Mouse (Mus musculus) megakaryocyte, adult 5-6 weeks (primary cell): ENCODE measurements around the gene Pinlyp. TPM values are rescaled to one million over a fixed set of nuclear protein-coding genes. Genes with fewer than 3 reads are reported as not detected.
"Not testable (repeated sequence)": the region's sequence is repeated elsewhere in the genome, so short reads cannot be mapped to it uniquely, and the experiment has no call there.

Experiments
- ATAC-seq: 2 replicates; pipeline ENCODE4 v1.8.0; 2016; ENCODE audit warnings: mild to moderate bottlenecking, inconsistent platforms; ENCODE audit not compliant: poor library complexity, severe bottlenecking
- total RNA-seq, 2 experiments: library from RNA; stranded (forward) in 1 of 2; stranded (reverse) in 1 of 2; fragments of 153-499, 151-499 nt in 1 of 2; fragments of 221-1000, 200-1000 nt in 1 of 2; gene quantifications; 2 replicates each; pipeline versions ENCODE4 v1.2.3 to v1.2.4; 2015 to 2017

Gene Pinlyp
- total RNA-seq, 2 experiments from 2014 or later = not detected

GRCm38 (mm10) chr7:24528861-24529260, 17.1 kb downstream of the Pinlyp start:
- ATAC-seq = no peak

- no peak for ATAC-seq
Measured at GRCm38 (mm10) chr7:24525686-24526420, 20.1 kb downstream of the Pinlyp start.

GRCm38 (mm10) chr7:24524978-24525377, 20.9 kb downstream of the Pinlyp start:
- no peak for ATAC-seq

DNA sequence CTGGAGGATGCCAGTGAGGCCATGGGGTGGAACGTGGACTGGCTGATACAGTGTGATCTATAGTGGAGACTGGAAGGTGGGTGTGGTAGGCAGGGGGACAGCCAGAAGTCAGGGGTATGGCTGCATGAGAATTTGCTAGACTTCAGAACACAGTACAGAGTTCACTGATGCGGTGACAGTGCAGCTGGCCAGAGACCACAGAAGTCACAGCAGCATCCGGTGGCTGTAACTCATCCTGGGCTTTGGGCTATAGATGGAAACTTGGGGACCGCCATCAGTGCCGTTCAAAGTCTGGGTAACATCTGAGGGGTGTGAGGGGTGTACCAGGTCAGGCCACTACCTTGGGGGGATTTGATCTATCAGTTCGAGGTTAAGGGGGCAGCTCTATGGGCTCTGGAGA, 22.2 kb downstream of the Pinlyp start:
- no peak for ATAC-seq

- ATAC-seq = no peak
Measured at GRCm38 (mm10) chr7:24522805-24523204, 23.1 kb downstream of the Pinlyp start.

DNA sequence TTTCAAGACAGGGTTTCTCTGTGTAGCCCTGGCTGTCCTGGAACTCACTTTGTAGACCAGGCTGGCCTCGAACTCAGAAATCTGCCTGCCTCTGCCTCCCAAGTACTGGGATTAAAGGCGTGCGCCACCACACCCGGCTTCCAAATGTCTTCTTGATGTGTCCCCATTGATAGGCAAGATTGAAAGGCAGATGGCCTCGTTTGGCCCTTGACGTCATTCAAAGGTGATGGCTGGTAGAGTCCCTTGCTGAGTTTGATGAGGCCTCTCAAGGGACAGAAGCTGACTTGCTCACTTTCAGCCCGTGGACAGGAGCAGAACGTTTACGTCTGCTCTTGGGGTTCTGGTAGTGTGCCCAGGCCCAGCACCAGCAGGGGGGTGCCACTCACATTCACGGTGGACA, 25.9 kb downstream of the Pinlyp start:
- not testable (repeated sequence) for ATAC-seq

GRCm38 (mm10) chr7:24519130-24519529, 26.8 kb downstream of the Pinlyp start:
- ATAC-seq = no peak

GRCm38 (mm10) chr7:24517654-24518053, 28.3 kb downstream of the Pinlyp start:
- ATAC-seq = no peak

DNA sequence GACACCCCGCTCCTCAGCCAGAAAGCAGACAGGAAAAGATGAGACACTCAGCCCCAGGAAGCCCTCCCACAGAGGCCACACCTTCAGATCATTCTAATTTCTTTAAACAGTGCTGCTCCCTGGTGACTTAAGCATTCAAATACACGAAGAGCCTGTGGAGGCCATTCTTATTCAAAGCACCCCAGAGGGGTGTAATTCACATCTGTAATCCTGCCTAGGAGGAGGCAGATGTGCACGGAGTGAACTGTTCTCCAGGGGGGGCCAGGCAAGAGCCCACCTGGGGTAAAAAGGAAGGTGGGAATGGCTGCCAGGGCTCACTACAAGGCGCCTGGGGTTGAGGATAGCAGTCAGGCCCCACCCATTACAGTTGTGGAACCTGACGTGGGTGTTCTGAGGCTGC, 28.8 kb downstream of the Pinlyp start:
- ATAC-seq = no peak

DNA sequence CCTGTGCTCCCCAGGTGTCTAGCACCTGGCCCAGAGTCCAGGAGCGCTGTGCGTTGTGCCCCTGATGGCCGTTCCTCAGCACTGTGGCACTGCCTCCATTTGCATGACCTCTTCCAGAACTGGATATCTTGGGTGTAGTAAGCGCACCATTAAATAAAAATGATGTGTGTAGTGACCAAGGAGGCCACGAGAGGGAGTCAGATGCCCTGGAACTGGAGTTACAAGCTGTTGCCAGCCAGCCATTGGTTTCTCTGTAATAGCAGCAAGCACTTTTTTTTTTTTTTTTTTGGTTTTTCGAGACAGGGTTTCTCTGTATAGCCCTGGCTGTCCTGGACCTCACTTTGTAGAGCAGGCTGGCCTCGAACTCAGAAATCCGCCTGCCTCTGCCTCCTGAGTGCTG, 29.6 kb downstream of the Pinlyp start:
- ATAC-seq = not testable (repeated sequence)

- ATAC-seq = no peak
Measured at GRCm38 (mm10) chr7:24512355-24512754, 33.6 kb downstream of the Pinlyp start, which contains the start of gene AC161166.1. AC161166.1 (minus strand) TSS chr7:24512455.

DNA sequence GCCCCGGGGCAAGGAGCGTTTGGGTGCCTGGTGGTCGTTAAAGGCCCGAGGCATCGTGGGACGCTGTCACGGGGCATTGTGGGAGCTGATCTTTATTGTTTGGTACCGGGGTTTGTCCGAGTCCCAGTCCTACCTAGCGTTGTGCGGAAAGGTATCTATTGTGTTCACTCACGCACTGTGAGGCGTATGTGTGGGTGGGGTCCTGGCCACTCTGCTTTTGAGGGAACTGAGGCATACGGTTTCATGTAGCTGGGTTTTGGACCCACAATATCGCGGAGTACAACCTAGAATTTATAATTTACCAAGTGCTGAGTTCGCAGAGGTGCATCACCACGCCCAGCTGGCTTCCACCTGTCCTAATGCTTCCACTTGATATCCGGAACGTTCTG, 38.2 kb downstream of the Pinlyp start:
- peak; percentile 7; the same call in 1 of the 2 replicates for ATAC-seq

- peak; percentile 97 for ATAC-seq
Measured at GRCm38 (mm10) chr7:24506838-24507725, 38.8 kb downstream of the Pinlyp start, which contains the start of gene Zfp428. Zfp428 (plus strand) TSS chr7:24507006.

GRCm38 (mm10) chr7:24506476-24506837, 39.5 kb downstream of the Pinlyp start:
- ATAC-seq = no peak

DNA sequence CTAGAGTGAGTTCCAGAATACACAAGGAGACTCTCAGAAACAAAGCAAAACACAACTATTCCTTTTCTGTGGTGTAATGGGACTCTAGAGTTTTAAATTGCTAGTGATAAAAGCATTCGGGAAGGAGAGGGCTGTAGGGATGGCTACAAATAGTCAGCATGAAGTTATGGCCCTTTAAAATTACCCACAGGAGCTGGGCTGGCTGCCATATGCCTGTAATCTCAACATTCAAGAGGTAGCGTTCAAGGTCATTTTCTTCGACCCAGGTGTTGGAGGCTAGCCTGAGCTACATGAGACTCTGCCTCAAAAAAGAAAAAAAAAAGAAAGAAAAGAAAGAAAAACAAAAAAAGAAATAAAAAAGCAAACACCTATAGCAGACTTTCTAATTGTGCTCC, 39.9 kb downstream of the Pinlyp start:
- no peak for ATAC-seq

DNA sequence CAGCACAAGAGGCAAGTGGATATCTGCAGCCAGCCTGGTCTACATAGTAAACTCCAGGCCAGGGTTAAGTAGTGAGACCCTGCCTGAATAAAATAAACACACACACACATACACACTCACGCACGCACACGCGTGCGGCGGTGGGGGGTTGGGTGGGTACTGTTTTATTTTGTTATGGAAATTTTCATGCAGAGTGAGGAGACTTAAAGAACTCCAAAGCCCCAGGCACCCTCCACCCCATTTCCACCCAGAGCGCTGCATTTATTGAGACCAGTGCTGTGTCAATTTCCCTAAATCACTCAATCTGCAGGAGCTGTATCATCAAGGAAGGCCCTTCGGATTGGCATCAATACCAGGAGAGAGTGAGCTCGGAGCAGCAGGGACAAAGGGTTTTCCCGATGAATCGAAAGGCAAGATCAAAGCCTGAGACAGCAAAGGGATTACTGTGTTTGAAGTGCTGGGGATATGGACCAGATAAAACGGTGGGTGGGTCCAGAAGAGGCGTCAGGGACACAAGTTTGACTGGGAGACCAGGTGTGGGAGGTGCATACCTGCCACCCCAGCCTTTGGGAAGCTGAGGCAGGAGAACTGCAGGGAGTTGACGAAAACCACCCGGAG, 40.4 kb downstream of the Pinlyp start:
- no peak for ATAC-seq

- ATAC-seq = no peak
Measured at GRCm38 (mm10) chr7:24504868-24505267, 41.0 kb downstream of the Pinlyp start.

DNA sequence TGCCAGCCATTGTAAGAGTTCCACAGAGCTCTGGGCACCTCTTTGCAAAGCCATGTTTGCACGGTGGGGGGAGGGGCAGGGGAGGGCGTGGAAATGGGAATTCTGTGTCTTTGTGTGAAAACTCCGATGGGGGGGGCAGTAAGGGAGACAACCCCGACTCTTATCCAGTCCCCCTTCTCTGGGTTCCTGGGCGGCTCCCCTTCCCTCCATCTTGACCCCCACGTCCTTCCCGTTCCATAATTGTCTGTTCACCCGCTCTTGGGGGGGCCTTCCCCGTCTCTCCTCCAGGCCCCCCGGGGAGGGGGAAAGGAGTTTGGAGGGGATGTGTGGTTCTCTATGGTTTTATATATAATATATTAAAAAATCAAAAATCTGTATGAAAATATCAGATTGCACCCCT, 41.9 kb downstream of the Pinlyp start:
- no peak for ATAC-seq

DNA sequence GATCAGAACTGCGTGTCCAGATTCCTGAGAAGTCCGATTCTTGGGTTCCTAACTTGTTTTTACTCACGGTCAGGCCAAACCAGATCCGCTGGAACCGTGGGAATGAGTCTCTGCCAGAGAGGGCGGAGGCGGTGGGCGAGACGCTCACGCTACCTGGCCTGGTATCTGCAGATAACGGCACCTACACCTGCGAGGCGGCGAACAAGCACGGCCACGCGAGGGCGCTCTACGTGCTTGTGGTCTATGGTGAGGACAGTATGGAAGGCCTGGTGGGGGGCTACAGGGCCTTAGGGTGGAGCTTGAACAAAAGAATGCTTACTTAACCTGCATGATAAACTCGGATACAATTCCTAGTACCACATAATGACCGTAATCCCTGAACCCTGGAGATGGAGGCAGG, 44.4 kb downstream of the Pinlyp start:
- no peak for ATAC-seq

- ATAC-seq = no peak
Measured at GRCm38 (mm10) chr7:24500929-24501328, 45.0 kb downstream of the Pinlyp start.

GRCm38 (mm10) chr7:24499856-24500577, 45.9 kb downstream of the Pinlyp start:
- ATAC-seq = no peak
